Mouse (Mus musculus) MEL (cell line): ENCODE data around the gene Casp4.

Source experiments
- CTCF ChIP-seq, 3 experiments: IDR thresholded peaks in 2 of 3; conservative IDR thresholded peaks in 1 of 3; 2 replicates each; pipeline ENCODE4 v1.5.1; 2011 to 2012; ENCODE audit warnings: low read length in 3 of 3, low read depth in 2 of 3, mild to moderate bottlenecking in 2 of 3, improper control_type of control experiment in 1 of 3, inconsistent platforms in 1 of 3, mixed read lengths in 1 of 3, moderate library complexity in 1 of 3; ENCODE audit not compliant: control insufficient read depth in 1 of 3, insufficient read depth in 1 of 3, poor library complexity in 1 of 3, severe bottlenecking in 1 of 3
- GATA1 ChIP-seq: IDR thresholded peaks from 2 replicates; pipeline ENCODE4 v1.6.1; 2011; ENCODE audit warnings: low read depth, low read length, improper control_type of control experiment
- JUND ChIP-seq: IDR thresholded peaks from 2 replicates; pipeline ENCODE4 v1.6.1; 2011; ENCODE audit warnings: low read depth, mild to moderate bottlenecking, improper control_type of control experiment, low read length
- RCOR1 ChIP-seq: IDR thresholded peaks from 2 replicates; pipeline ENCODE4 v1.6.1; 2012; ENCODE audit warnings: low read depth, mild to moderate bottlenecking, inconsistent platforms, low read length, improper control_type of control experiment
- TAL1 ChIP-seq: IDR thresholded peaks from 2 replicates; pipeline ENCODE4 v1.6.1; 2012; ENCODE audit warnings: mild to moderate bottlenecking, inconsistent platforms, low read length, moderate library complexity, mixed read lengths
- UBTF ChIP-seq: IDR thresholded peaks from 2 replicates; pipeline ENCODE4 v1.6.1; 2012; ENCODE audit warnings: low read depth, mild to moderate bottlenecking, inconsistent platforms, low read length, improper control_type of control experiment, moderate library complexity, borderline replicate concordance; ENCODE audit not compliant: insufficient read depth
- ZC3H11A ChIP-seq: IDR thresholded peaks from 2 replicates; pipeline ENCODE4 v1.6.1; 2012; ENCODE audit warnings: low read depth, mild to moderate bottlenecking, inconsistent platforms, low read length, improper control_type of control experiment
- ZKSCAN1 ChIP-seq: IDR thresholded peaks from 2 replicates; pipeline ENCODE4 v1.6.1; 2012; ENCODE audit warnings: low read depth, mild to moderate bottlenecking, inconsistent platforms, low read length, improper control_type of control experiment, moderate library complexity

DNA sequence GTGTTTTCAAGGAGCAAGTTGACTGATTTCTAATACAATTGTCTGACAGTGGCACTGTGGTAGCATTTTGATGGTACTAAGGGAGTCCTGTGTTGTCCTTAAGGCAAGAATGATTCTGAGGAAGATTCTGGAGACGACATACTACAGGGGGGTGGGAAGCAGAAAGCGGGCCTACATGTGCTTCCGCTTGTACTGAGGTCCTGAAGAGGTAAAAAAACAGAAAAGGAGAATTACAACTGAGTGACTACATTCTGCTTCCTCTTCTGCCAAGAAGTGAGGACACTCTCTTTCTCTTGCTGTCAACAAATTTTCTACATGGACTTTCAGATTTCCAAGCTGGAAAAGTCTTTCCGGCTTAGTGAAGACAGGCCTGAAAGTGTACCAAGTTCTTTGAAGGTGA, 35.5 kb downstream of the Casp4 start:
- TF ChIP-seq CTCF (IDR thresholded peaks at IDR 0.05 in 2 of 3, conservative IDR thresholded peaks at IDR 0.05 in 1 of 3; ENCODE audit: control insufficient read depth in 1 of 3, insufficient read depth in 1 of 3, low read depth in 2 of 3, low read length in 3 of 3, poor library complexity in 1 of 3, severe bottlenecking in 1 of 3) (no peak), RCOR1 (no peak), UBTF (no peak), GATA1 (no peak), ZKSCAN1 (no peak), JUND (no peak), TAL1 (no peak), ZC3H11A (no peak)
